Mouse (Mus musculus): Measurements from ENCODE around the gene Gtpbp1.

The Gtpbp1 gene

GRCm38 (mm10) chr15:79720267-79720666, 29.6 kb downstream of the Gtpbp1 start:
- intact Hi-C loops (cut with DNase I) = no loop called here

- intact Hi-C loops (cut with DNase I) = no loop called here
These were observed 30.2 kb downstream of the Gtpbp1 start for GRCm38 (mm10) chr15:79720796-79721195.

- intact Hi-C loops (cut with DNase I) = no loop called here
These were observed 32.8 kb downstream of the Gtpbp1 start for GRCm38 (mm10) chr15:79723439-79723838.

- intact Hi-C loops (cut with DNase I) = no loop called here
These were observed 34.6 kb downstream of the Gtpbp1 start for GRCm38 (mm10) chr15:79725190-79725789.

GRCm38 (mm10) chr15:79727840-79728239, 37.2 kb downstream of the Gtpbp1 start:
- intact Hi-C loops (cut with DNase I) = no loop called here

- intact Hi-C loops (cut with DNase I) = no loop called here
These were observed 37.7 kb downstream of the Gtpbp1 start for GRCm38 (mm10) chr15:79728311-79728710.

- intact Hi-C loops (cut with DNase I) = no loop called here
These were observed 38.2 kb downstream of the Gtpbp1 start for GRCm38 (mm10) chr15:79728731-79729388.

GRCm38 (mm10) chr15:79731554-79731953, 40.9 kb downstream of the Gtpbp1 start:
- intact Hi-C loops (cut with DNase I) = no loop called here

- intact Hi-C loops (cut with DNase I) = no loop called here
These were observed 42.5 kb downstream of the Gtpbp1 start for GRCm38 (mm10) chr15:79733192-79733591.

GRCm38 (mm10) chr15:79733640-79734039, 43.0 kb downstream of the Gtpbp1 start:
- intact Hi-C loops (cut with DNase I) = no loop called here

GRCm38 (mm10) chr15:79734311-79734710, 43.7 kb downstream of the Gtpbp1 start:
- intact Hi-C loops (cut with DNase I) = no loop called here

GRCm38 (mm10) chr15:79740739-79741138, 50.1 kb downstream of the Gtpbp1 start:
- intact Hi-C loops (cut with DNase I) = loop anchor here (5.0 kb wide), 1 partner anchor 53 kb away; the partner anchor contains the start of gene Josd1

GRCm38 (mm10) chr15:79741173-79741858, 50.7 kb downstream of the Gtpbp1 start:
- intact Hi-C loops (cut with DNase I) = loop anchor here (5.0 kb wide), 1 partner anchor 54 kb away; the partner anchor contains the start of gene Josd1

- intact Hi-C loops (cut with DNase I) = loop anchor here (5.0 kb wide), 1 partner anchor 55 kb away; the partner anchor contains the start of gene Josd1
These were observed 51.5 kb downstream of the Gtpbp1 start, which contains the start of gene Sun2 for GRCm38 (mm10) chr15:79741921-79742705. Gene Sun2, minus strand, starts transcription at chr15:79742536.

GRCm38 (mm10) chr15:79742706-79743023, 52.0 kb downstream of the Gtpbp1 start:
- intact Hi-C loops (cut with DNase I) = loop anchor here (5.0 kb wide), 1 partner anchor 55 kb away; the partner anchor contains the start of gene Josd1

GRCm38 (mm10) chr15:79744001-79744400, 53.4 kb downstream of the Gtpbp1 start:
- intact Hi-C loops (cut with DNase I) = loop anchor here (5.0 kb wide), 1 partner anchor 57 kb away; the partner anchor contains the start of gene Josd1

GRCm38 (mm10) chr15:79744742-79745141, 54.1 kb downstream of the Gtpbp1 start:
- intact Hi-C loops (cut with DNase I) = loop anchor here (5.0 kb wide), 1 partner anchor 57 kb away; the partner anchor contains the start of gene Josd1

GRCm38 (mm10) chr15:79745312-79745711, 54.7 kb downstream of the Gtpbp1 start:
- intact Hi-C loops (cut with DNase I) = no loop called here

GRCm38 (mm10) chr15:79745883-79746282, 55.2 kb downstream of the Gtpbp1 start:
- intact Hi-C loops (cut with DNase I) = no loop called here

- intact Hi-C loops (cut with DNase I) = no loop called here
These were observed 57.4 kb downstream of the Gtpbp1 start for GRCm38 (mm10) chr15:79747998-79748397.

GRCm38 (mm10) chr15:79749162-79749561, 58.5 kb downstream of the Gtpbp1 start:
- intact Hi-C loops (cut with DNase I) = no loop called here
